8 mouse cellular contexts compared by ENCODE assay signal in genomic region chr8:80879426-80880195, GRCm38 (mm10). TPM values are rescaled to one million over a fixed set of nuclear protein-coding genes. Genes with fewer than 3 reads are reported as not detected.
A peak's percentile ranks its signal among the peaks of the same experiment; 100 is the strongest.
DNase-seq lines count a peak whose midpoint lies in the region; ATAC-seq lines count a peak whose summit lies in the region.

No protein-coding gene starts in this region.

- H3K27me3 ChIP-seq in embryonic facial prominence, embryonic 11.5 days (ENCODE audit: control insufficient read depth, insufficient read depth, low read length), result no peaks in the 10 kb centered on the region
- peaks cover 32% of the 10 kb centered on the region for H3K27me3 ChIP-seq in liver, embryonic 16.5 days (ENCODE audit: control insufficient read depth, insufficient read depth, low read depth, low read length)
- no peaks in the 10 kb centered on the region for H3K27me3 ChIP-seq in neural tube, embryonic 13.5 days

- peak overlapping the region; percentile 72 for H3K4me2 ChIP-seq in embryonic facial prominence, embryonic 11.5 days (ENCODE audit: low read depth, low read length)
- H3K4me2 ChIP-seq in liver, embryonic 16.5 days (ENCODE audit: low read depth, low read length), result peak overlapping the region; percentile 82
- H3K4me2 ChIP-seq in neural tube, embryonic 13.5 days, result peak overlapping the region; percentile 63

- ATAC-seq in embryonic facial prominence, embryonic 11.5 days (replicated peaks; ENCODE audit: insufficient number of reproducible peaks, low FRiP score, low TSS enrichment, low read depth), result peak; percentile 55
- ATAC-seq in liver, embryonic 16.5 days (ENCODE audit: low read depth), result peak; percentile 55
- ATAC-seq in neural tube, embryonic 13.5 days (ENCODE audit: low read depth), result peak; percentile 83

- no peaks in the 10 kb centered on the region for H3K4me1 ChIP-seq in embryonic facial prominence, embryonic 11.5 days (ENCODE audit: control insufficient read depth, insufficient read depth, low read length)
- no peaks in the 10 kb centered on the region; the same call in 1 of the 2 replicates for H3K4me1 ChIP-seq in liver, embryonic 16.5 days (ENCODE audit: control insufficient read depth, low read depth, low read length)
- H3K4me1 ChIP-seq in neural tube, embryonic 13.5 days (replicated peaks), result peaks cover 32% of the 10 kb centered on the region

- peak overlapping the region; percentile 96 for H3K27ac ChIP-seq in embryonic facial prominence, embryonic 11.5 days (replicated peaks; ENCODE audit: low read depth, low read length)
- peak overlapping the region; percentile 87 for H3K27ac ChIP-seq in liver, embryonic 16.5 days (ENCODE audit: low read length)
- peak overlapping the region; percentile 92 for H3K27ac ChIP-seq in neural tube, embryonic 13.5 days (replicated peaks)

- no peaks in the 10 kb centered on the region for H3K9me3 ChIP-seq in embryonic facial prominence, embryonic 11.5 days (replicated peaks; ENCODE audit: control insufficient read depth, low read length)
- H3K9me3 ChIP-seq in liver, embryonic 16.5 days (replicated peaks; ENCODE audit: control insufficient read depth, low read length), result no peaks in the 10 kb centered on the region
- H3K9me3 ChIP-seq in neural tube, embryonic 13.5 days, result no peaks in the 10 kb centered on the region

- peak overlapping the region; percentile 87 for H3K9ac ChIP-seq in embryonic facial prominence, embryonic 11.5 days (replicated peaks; ENCODE audit: low read length)
- peak overlapping the region; percentile 67 for H3K9ac ChIP-seq in liver, embryonic 16.5 days (ENCODE audit: low read depth, low read length)
- peak overlapping the region; percentile 79 for H3K9ac ChIP-seq in neural tube, embryonic 13.5 days

- WGBS in embryonic facial prominence, embryonic 11.5 days, result 0% methylated on average over 86 of the region's 90 CpGs
- under 1% methylated on average over 90 of the region's 90 CpGs for WGBS in liver, embryonic 16.5 days (ENCODE audit: insufficient replicate concordance)
- WGBS in neural tube, embryonic 13.5 days, result under 1% methylated on average over 89 of the region's 90 CpGs

- H3K4me3 ChIP-seq in embryonic facial prominence, embryonic 11.5 days (ENCODE audit: low read depth, low read length), result peak overlapping the region; percentile 84
- H3K4me3 ChIP-seq in liver, embryonic 16.5 days (ENCODE audit: low read depth, low read length), result peak overlapping the region; percentile 69
- H3K4me3 ChIP-seq in neural tube, embryonic 13.5 days, result peak overlapping the region; percentile 64

- H3K36me3 ChIP-seq in embryonic facial prominence, embryonic 11.5 days (replicated peaks; ENCODE audit: control insufficient read depth, insufficient read depth, low read depth, low read length), result no peaks in the 10 kb centered on the region
- no peaks in the 10 kb centered on the region for H3K36me3 ChIP-seq in liver, embryonic 16.5 days (ENCODE audit: control insufficient read depth, insufficient read depth)
- no peaks in the 10 kb centered on the region for H3K36me3 ChIP-seq in neural tube, embryonic 13.5 days

- DNase-seq in 3134 (ENCODE audit: extremely low read depth, insufficient read length, low spot score), result peak; percentile 87
- DNase-seq in adrenal gland, adult 8-10 months, result peak; percentile 59
- peak; percentile 78 for DNase-seq in embryonic facial prominence, embryonic 11.5 days (ENCODE audit: low spot score)
- DNase-seq in heart, adult 9 months (ENCODE audit: low spot score in 2 of 2), result peak; percentile 76 to 77
- DNase-seq in kidney, adult 9 months, result peak; percentile 85
- peak; percentile 17 for DNase-seq in thymus, postnatal 25 days

RNA-seq across cellular contexts. Expression of gene Gab1, which starts 0.7 kb away (rescaled TPM):
- total RNA-seq in adrenal gland, adult 8-10 months (2022), result 10 to 100 TPM; 20.6 to 28.4 (median 22.0) TPM
- polyA plus RNA-seq in embryonic facial prominence, embryonic 11.5 days (2014; fragmentation: Nextera tagmentation; extraction: Ambion mirVana), result 25.9 and 27.6 TPM in 2 replicates
- 6.1 and 7.2 TPM in 2 replicates for polyA plus RNA-seq in liver, embryonic 16.5 days (2015; fragmentation: Nextera tagmentation; extraction: Ambion mirVana)
- 12.8 and 14.2 TPM in 2 replicates for polyA plus RNA-seq in neural tube, embryonic 13.5 days (2015; fragmentation: Nextera tagmentation; extraction: Ambion mirVana)

Comparison
In these comparisons a context has a peak if more than half of its experiments do, and no peak if none do; other contexts are left out.
1. Peak in every context shown above with its lines: DNase-seq, ATAC-seq, H3K4me3 ChIP-seq and H3K27ac ChIP-seq.
2. DNase-seq: peak in every context shown above with its lines; median percentile 87 in 3134; 85 in kidney, adult 9 months; 78 in embryonic facial prominence, embryonic 11.5 days; 76 in heart, adult 9 months; 59 in adrenal gland, adult 8-10 months; 17 in thymus, postnatal 25 days.